In the genomic region with DNA sequence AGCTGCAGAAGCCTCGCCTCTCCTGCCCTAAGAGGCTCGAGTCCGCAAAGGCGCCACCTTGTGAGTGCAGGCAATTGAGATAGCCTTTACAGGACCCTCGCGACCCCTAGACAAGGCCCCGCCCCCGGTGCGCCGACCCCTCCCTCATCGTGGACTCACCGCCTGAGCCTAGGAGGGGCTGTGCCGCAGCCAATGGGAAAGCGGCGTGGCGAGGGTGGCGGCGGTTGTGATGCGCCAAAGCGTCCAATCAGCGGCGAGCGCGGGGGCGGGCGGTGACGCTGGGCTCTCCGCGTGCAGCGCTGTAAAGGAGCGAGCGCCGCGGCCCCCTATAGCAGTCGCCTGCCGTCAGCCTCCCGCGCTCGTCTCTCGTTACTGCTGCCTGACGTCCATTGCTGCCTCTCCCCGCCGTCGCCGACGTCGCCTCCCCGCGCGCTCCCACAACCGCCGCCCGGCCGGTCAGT, we compare ENCODE assay signal across 8 mouse cellular contexts. TPM values are rescaled to one million over a fixed set of nuclear protein-coding genes. Genes with fewer than 3 reads are reported as not detected.
A peak's percentile ranks its signal among the peaks of the same experiment; 100 is the strongest.
DNase-seq lines count a peak whose midpoint lies in the region; ATAC-seq and TF ChIP-seq lines count a peak whose summit lies in the region.

Gene Chka (plus strand): TSS at position 272 of the 461 bp plus-strand sequence.

- dilution Hi-C loops in CH12.LX (cut with MboI; ENCODE audit: extremely low pct_ligation_motif_present, extremely low pct_unique_long_range_greater_than_20kb, low sequenced_read_pairs) = no loop called here

- peak within 1 kb of the TSS; percentile 49 for H3K9ac ChIP-seq in CH12.LX (ENCODE audit: insufficient read depth, low read depth)
- H3K9ac ChIP-seq in forebrain, embryonic 12.5 days = peak within 1 kb of the TSS; percentile 91
- H3K9ac ChIP-seq in heart, postnatal 0 days (replicated peaks; ENCODE audit: low read depth, low read length) = peak within 1 kb of the TSS; percentile 85
- peak within 1 kb of the TSS; percentile 89 for H3K9ac ChIP-seq in liver, embryonic 16.5 days (ENCODE audit: low read depth, low read length)
- peak within 1 kb of the TSS; percentile 92 for H3K9ac ChIP-seq in neural tube, embryonic 13.5 days

- no peak for TF ChIP-seq EP300 in CH12.LX (IDR thresholded peaks at IDR 0.05; ENCODE audit: low read length)
- 0 out of 2 replicates have a peak, but pooled peaks have one; percentile 48 for TF ChIP-seq EP300 in heart, postnatal 0 days (IDR thresholded peaks at IDR 0.05; ENCODE audit: low read depth)

- peaks cover 14 to 42% of the 10 kb centered on the region in 2 experiments for H3K4me1 ChIP-seq in CH12.LX (ENCODE audit: control insufficient read depth in 1 of 2, insufficient read depth in 2 of 2)
- peaks cover 31% of the 10 kb centered on the region for H3K4me1 ChIP-seq in forebrain, embryonic 12.5 days
- peaks cover 31% of the 10 kb centered on the region for H3K4me1 ChIP-seq in heart, postnatal 0 days (ENCODE audit: control insufficient read depth, insufficient read depth)
- H3K4me1 ChIP-seq in liver, embryonic 16.5 days (ENCODE audit: control insufficient read depth, low read depth, low read length) = peaks cover 16% of the 10 kb centered on the region
- H3K4me1 ChIP-seq in neural tube, embryonic 13.5 days (replicated peaks) = peaks cover 46% of the 10 kb centered on the region
- peaks cover 12% of the 10 kb centered on the region for H3K4me1 ChIP-seq in testis, adult 2 months (ENCODE audit: control insufficient read depth, insufficient read depth, low read length)

- under 1% methylated on average over 54 of the region's 54 CpGs for WGBS in forebrain, embryonic 12.5 days
- WGBS in heart, postnatal 0 days = 0% methylated on average over 54 of the region's 54 CpGs
- WGBS in liver, embryonic 16.5 days (ENCODE audit: insufficient replicate concordance) = 0% methylated on average over 54 of the region's 54 CpGs
- WGBS in neural tube, embryonic 13.5 days = 0% methylated on average over 54 of the region's 54 CpGs

- no peaks in the 10 kb centered on the region for H3K27me3 ChIP-seq in CH12.LX (replicated peaks)
- no peaks in the 10 kb centered on the region for H3K27me3 ChIP-seq in forebrain, embryonic 12.5 days
- H3K27me3 ChIP-seq in heart, postnatal 0 days (ENCODE audit: control insufficient read depth, insufficient read depth, low read length) = no peaks in the 10 kb centered on the region
- no peaks in the 10 kb centered on the region for H3K27me3 ChIP-seq in liver, embryonic 16.5 days (ENCODE audit: control insufficient read depth, insufficient read depth, low read depth, low read length)
- no peaks in the 10 kb centered on the region for H3K27me3 ChIP-seq in neural tube, embryonic 13.5 days
- H3K27me3 ChIP-seq in testis, adult 2 months (ENCODE audit: control insufficient read depth, insufficient read depth, low read length) = no peaks in the 10 kb centered on the region

- peak within 1 kb of the TSS; percentile 72 to 80 (median 76) for H3K4me3 ChIP-seq in CH12.LX (replicated peaks in 1 of 3; ENCODE audit: low read depth in 2 of 3, low read length in 2 of 3, poor library complexity in 1 of 3)
- peak within 1 kb of the TSS; percentile 92 for H3K4me3 ChIP-seq in forebrain, embryonic 12.5 days (replicated peaks)
- H3K4me3 ChIP-seq in heart, postnatal 0 days (ENCODE audit: low read depth, low read length) = peak within 1 kb of the TSS; percentile 81
- peak within 1 kb of the TSS; percentile 85 for H3K4me3 ChIP-seq in liver, embryonic 16.5 days (ENCODE audit: low read depth, low read length)
- H3K4me3 ChIP-seq in neural tube, embryonic 13.5 days = peak within 1 kb of the TSS; percentile 64
- H3K4me3 ChIP-seq in testis, adult 2 months (ENCODE audit: control insufficient read depth, low read depth, low read length) = peak within 1 kb of the TSS; percentile 96

- H3K9me3 ChIP-seq in CH12.LX (replicated peaks; ENCODE audit: low read length) = no peaks in the 10 kb centered on the region
- H3K9me3 ChIP-seq in forebrain, embryonic 12.5 days = no peaks in the 10 kb centered on the region
- H3K9me3 ChIP-seq in heart, postnatal 0 days (replicated peaks; ENCODE audit: control insufficient read depth, low read length) = no peaks in the 10 kb centered on the region
- no peaks in the 10 kb centered on the region for H3K9me3 ChIP-seq in liver, embryonic 16.5 days (replicated peaks; ENCODE audit: control insufficient read depth, low read length)
- no peaks in the 10 kb centered on the region for H3K9me3 ChIP-seq in neural tube, embryonic 13.5 days

- peak; percentile 93 for DNase-seq in CH12.LX (ENCODE audit: extremely low read depth)
- DNase-seq in c-Kit-positive CD71-positive TER-119-negative erythroid progenitor cells, embryonic 14.5 days (ENCODE audit: low read depth) = peak; percentile 89
- DNase-seq in heart, postnatal 0 days (ENCODE audit: low spot score) = peak; percentile 96
- DNase-seq in kidney, postnatal 4 days = peak; percentile 98 to 99

- peak within 1 kb of the TSS; percentile 55 for H3K27ac ChIP-seq in CH12.LX (ENCODE audit: insufficient read depth, low read depth)
- peak within 1 kb of the TSS; percentile 98 for H3K27ac ChIP-seq in forebrain, embryonic 12.5 days
- peak within 1 kb of the TSS; percentile 98 for H3K27ac ChIP-seq in heart, postnatal 0 days (ENCODE audit: low read depth)
- peak within 1 kb of the TSS; percentile 95 for H3K27ac ChIP-seq in liver, embryonic 16.5 days (ENCODE audit: low read length)
- H3K27ac ChIP-seq in neural tube, embryonic 13.5 days (replicated peaks) = peak within 1 kb of the TSS; percentile 98
- H3K27ac ChIP-seq in testis, adult 2 months (ENCODE audit: control insufficient read depth, insufficient read depth, low read depth, low read length) = peak within 1 kb of the TSS; percentile 87

- peak; percentile 99 for ATAC-seq in forebrain, embryonic 12.5 days (ENCODE audit: low FRiP score)
- ATAC-seq in heart, postnatal 0 days (ENCODE audit: insufficient read depth, low read depth) = peak; percentile 97
- peak; percentile 96 for ATAC-seq in liver, embryonic 16.5 days (ENCODE audit: low read depth)
- peak; percentile 98 for ATAC-seq in neural tube, embryonic 13.5 days (ENCODE audit: low read depth)

- no peak for TF ChIP-seq RAD21 in CH12.LX (IDR thresholded peaks at IDR 0.05; ENCODE audit: low read depth, low read length)

- no peaks in the 10 kb centered on the region for H3K36me3 ChIP-seq in CH12.LX (replicated peaks in 1 of 2; ENCODE audit: control insufficient read depth in 1 of 2, insufficient read depth in 1 of 2, low read length in 1 of 2)
- H3K36me3 ChIP-seq in forebrain, embryonic 12.5 days (replicated peaks) = no peaks in the 10 kb centered on the region
- H3K36me3 ChIP-seq in heart, postnatal 0 days (replicated peaks; ENCODE audit: control insufficient read depth, insufficient read depth, low read length) = no peaks in the 10 kb centered on the region
- H3K36me3 ChIP-seq in liver, embryonic 16.5 days (ENCODE audit: control insufficient read depth, insufficient read depth) = no peaks in the 10 kb centered on the region
- no peaks in the 10 kb centered on the region for H3K36me3 ChIP-seq in neural tube, embryonic 13.5 days
- no peaks in the 10 kb centered on the region; the same call in 1 of the 2 replicates for H3K36me3 ChIP-seq in testis, adult 2 months (ENCODE audit: control insufficient read depth, insufficient read depth, low read length)

- TF ChIP-seq CTCF in CH12.LX (conservative IDR thresholded peaks at IDR 0.05 in 1 of 2, IDR thresholded peaks at IDR 0.05 in 1 of 2; ENCODE audit: low read depth in 2 of 2, low read length in 2 of 2) = peak in 1 of 2 experiments; percentile 35; a peak in 2 of 4 replicates
- no peak for TF ChIP-seq CTCF in heart, postnatal 0 days (IDR thresholded peaks at IDR 0.05; ENCODE audit: low read depth)
- TF ChIP-seq CTCF in testis, adult 2 months (IDR thresholded peaks at IDR 0.05; ENCODE audit: control insufficient read depth, insufficient read depth, insufficient replicate concordance, low read depth, low read length) = no peak

- in situ Hi-C loops in CH12.LX (cut with MboI; ENCODE audit: low pct_ligation_motif_present, low pct_unique_long_range_greater_than_20kb, low sequenced_read_pairs) = no loop called here

- peaks cover 7% of the 10 kb centered on the region for H3K79me2 ChIP-seq in CH12.LX (replicated peaks; ENCODE audit: control insufficient read depth, extremely low read depth, insufficient read depth, poor library complexity, severe bottlenecking)

- peak within 1 kb of the TSS; percentile 78 for H3K4me2 ChIP-seq in CH12.LX (ENCODE audit: insufficient read depth, low read depth, poor library complexity, severe bottlenecking)
- peak within 1 kb of the TSS; percentile 72 for H3K4me2 ChIP-seq in forebrain, embryonic 12.5 days
- peak within 1 kb of the TSS; percentile 82 for H3K4me2 ChIP-seq in heart, postnatal 0 days (ENCODE audit: low read depth, low read length)
- peak within 1 kb of the TSS; percentile 100 for H3K4me2 ChIP-seq in liver, embryonic 16.5 days (ENCODE audit: low read depth, low read length)
- peak within 1 kb of the TSS; percentile 68 for H3K4me2 ChIP-seq in neural tube, embryonic 13.5 days

- TF ChIP-seq POLR2A in CH12.LX (IDR thresholded peaks at IDR 0.05; ENCODE audit: low read depth, low read length) = peak; percentile 97
- peak; percentile 98 for TF ChIP-seq POLR2A in testis, adult 2 months (IDR thresholded peaks at IDR 0.05; ENCODE audit: control insufficient read depth, low read depth, low read length)

TF ChIP-seq in CH12.LX, 34 proteins besides CTCF, POLR2A, EP300 and RAD21 (continues in another document):
- TF ChIP-seq ELF1 (IDR thresholded peaks at IDR 0.05; ENCODE audit: low read depth, low read length) (0 out of 2 replicates have a peak, but pooled peaks have one; percentile 5), POLR2AphosphoS2 (IDR thresholded peaks at IDR 0.05; ENCODE audit: low read depth, low read length) (peak; percentile 64; the same call in 1 of the 2 replicates), BHLHE40 (IDR thresholded peaks at IDR 0.05; ENCODE audit: low read depth, low read length) (peak; percentile 72), ZC3H11A (IDR thresholded peaks at IDR 0.05; ENCODE audit: low read depth, low read length) (no peak), KAT2A (IDR thresholded peaks at IDR 0.05; ENCODE audit: insufficient replicate concordance, low read length) (no peak), JUN (IDR thresholded peaks at IDR 0.05; ENCODE audit: insufficient read depth, low read depth, low read length) (no peak), PAX5 (IDR thresholded peaks at IDR 0.05; ENCODE audit: low read length) (no peak)

RNA-seq across cellular contexts. Expression of gene Chka, which starts in this region (rescaled TPM):
- total RNA-seq in CH12.LX (2012; rRNA removed) = 10.1 and 10.3 TPM in 2 replicates
- 7.6 and 8.0 TPM in 2 replicates for total RNA-seq in CH12.LX (2014; rRNA removed)
- 11.6 and 13.0 TPM in 2 replicates for polyA plus RNA-seq in CH12.LX (2012; ENCODE audit: insufficient read length, low read depth)
- 63.5 and 69.6 TPM in 2 replicates for polyA plus RNA-seq in forebrain, embryonic 12.5 days (2016; fragmentation: Nextera tagmentation; extraction: Ambion mirVana)
- total RNA-seq in heart, postnatal 0 days (2014; rRNA removed; ENCODE audit: low replicate concordance) = 36.3 and 37.6 TPM in 2 replicates
- 13.3 and 13.6 TPM in 2 replicates for polyA plus RNA-seq in heart, postnatal 0 days (2015; fragmentation: Nextera tagmentation; extraction: Ambion mirVana)
- polyA plus RNA-seq in liver, embryonic 16.5 days (2015; fragmentation: Nextera tagmentation; extraction: Ambion mirVana) = 18.4 and 19.3 TPM in 2 replicates
- polyA plus RNA-seq in neural tube, embryonic 13.5 days (2015; fragmentation: Nextera tagmentation; extraction: Ambion mirVana) = 51.5 and 54.6 TPM in 2 replicates
- polyA plus RNA-seq in testis, adult 2 months (2012; rRNA removed) = 85.7 and 90.2 TPM in 2 replicates

Comparison
In these comparisons a context has a peak if more than half of its experiments do, and no peak if none do; other contexts are left out.
1. Peak in every context shown above with its lines: DNase-seq, ATAC-seq, H3K4me3 ChIP-seq and H3K27ac ChIP-seq.